Mouse (Mus musculus) adrenal gland, adult (tissue): ENCODE results near the gene Ssbp4.
A peak's percentile ranks its signal among the peaks of the same experiment; 100 is the strongest.

Source experiments
- DNase-seq, 2 experiments: peaks; one replicate each; pipeline ENCODE4 v3.0.0; 2022 to 2023; ENCODE audit warnings: low spot score in 1 of 2; ENCODE audit not compliant: inconsistent age in 2 of 2

Ssbp4 gene

DNA sequence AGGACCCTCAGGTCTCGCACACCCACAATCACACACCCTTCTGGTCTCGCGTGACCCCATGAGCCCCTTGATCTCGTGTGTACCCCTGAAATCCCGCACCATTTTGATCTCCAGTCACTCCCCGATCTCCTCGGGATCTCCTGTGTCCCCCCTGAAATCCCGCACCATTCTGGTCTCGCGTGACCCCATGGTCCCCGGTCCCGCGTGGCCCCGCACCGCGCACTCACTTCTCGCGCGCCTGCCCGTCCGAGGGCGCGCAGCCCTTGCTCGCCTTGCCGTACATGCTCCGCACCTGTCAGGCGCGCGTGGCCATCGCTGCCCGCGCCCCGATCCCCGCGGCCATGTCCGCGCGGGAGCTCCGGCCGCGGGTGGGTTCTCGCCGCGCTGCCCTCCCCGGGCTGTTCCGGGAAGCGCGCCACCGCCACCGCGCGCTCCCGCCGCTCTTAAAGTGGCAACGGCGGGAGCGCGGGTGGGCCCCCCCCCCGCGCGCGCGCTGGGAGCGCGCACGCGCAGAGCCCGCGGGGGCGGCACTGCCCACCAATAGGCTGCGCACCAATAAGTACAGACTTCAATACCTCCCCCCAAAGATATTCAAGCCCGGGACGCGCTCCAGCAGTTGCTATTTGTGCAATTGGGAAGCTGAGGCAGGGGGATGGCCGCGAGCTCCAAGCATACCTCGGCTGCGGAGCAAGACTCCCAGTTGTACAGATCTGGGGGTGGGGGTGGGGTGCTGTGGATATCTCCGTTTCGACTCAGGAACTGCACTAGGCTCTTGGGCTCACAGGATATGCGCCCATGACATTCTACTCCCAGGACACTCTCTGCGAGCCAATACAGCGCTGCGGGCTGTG lies 549 bp downstream of the Ssbp4 start:
- peak; percentile 63 to 85 for DNase-seq

DNA sequence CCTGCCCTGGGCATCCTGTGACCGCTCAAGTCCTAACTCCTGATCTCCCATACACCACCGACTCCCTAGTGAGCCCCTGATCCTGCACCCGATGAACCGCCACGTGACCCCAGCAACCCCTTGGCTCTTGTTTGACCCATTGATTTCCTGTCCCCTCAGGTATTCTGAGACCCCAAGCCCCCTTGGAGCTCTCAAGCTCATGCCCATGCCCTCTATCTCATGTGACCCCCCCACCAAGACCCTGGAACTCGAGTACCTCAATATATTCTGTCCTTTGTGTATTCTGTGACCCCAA lies 1.1 kb downstream of the Ssbp4 start:
- DNase-seq: peak; percentile 60 to 78

DNA sequence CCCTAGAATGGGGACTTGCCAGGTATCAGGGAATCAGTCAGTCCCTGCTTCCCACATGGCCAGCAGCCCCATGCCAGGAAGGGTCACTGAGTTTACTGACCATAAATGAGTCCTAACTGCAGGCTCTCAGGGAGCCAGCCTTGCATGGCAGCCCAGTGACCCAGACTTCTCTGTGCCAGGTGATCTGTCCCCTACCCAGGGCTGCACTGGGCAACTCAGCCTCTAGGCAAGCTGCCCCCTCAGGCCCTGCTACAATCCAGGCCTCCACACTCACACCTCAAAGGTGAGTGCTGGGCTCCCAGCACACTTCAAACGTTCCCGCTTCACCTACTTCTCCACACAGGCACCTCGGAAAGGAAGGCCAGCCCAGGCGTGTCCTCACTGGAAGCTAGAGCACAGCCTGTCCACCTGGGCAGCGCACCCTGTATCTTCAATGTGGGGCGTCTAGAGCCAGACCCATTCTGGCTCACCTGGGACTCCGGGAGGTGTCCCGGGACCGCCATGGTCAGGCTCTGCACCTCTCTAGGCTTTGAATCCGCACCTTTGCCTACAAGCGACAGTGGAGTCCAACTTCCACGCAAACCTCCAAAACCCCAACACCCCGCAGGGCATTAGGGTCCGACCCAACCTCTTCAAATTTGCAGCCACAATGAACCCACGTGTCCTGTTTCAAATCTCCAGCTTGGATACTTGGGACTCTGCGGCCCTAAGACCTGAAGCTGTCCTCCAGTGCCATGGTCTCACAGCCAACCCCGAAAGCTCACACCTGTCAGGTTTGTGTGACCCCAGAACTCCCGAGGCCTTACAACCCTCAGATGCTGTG lies 1.7 kb downstream of the Ssbp4 start:
- DNase-seq: peak; percentile 37 to 58

DNA sequence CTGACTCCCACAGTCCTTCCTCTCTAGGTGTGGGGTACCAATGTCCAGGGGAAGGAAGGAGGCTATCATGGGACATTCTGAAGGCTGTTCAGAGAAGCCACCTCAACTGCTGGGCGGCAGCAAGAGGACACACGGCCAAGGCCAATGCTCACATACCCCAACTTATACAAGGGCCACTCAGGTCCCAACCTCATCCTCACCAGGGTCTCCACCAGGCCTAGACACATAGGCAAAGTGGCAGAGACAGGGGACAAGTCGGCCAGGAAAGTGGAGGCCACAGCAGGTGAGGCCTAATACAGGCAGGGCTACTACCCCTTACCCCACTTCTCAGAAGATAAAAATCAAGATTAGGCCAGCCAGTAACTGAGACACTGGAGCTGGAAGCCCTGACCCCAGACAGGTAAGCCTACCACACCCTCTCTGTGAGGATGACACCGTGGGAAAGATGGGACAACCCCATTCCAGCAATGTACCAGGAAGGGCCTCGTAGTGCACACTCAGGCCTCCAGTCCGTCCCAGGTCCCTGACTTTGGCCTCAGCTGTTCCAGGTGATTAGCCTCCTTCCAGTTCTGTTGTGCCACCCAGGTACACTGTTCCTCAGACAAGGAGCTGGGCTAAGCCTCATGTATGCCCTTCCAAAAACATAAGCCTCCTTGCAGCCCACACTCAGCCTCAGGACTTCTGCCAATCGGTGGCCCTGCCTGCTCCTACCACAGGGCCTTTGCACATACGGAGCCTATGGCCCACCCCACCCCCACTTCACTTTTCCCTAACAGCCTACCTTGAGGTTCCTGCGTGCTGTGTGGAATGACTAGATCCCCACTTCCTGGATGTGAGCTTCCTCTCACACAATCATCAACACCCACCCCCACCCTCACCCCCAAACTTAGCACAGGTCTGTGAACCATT lies 2.5 kb downstream of the Ssbp4 start:
- DNase-seq: no peak

DNA sequence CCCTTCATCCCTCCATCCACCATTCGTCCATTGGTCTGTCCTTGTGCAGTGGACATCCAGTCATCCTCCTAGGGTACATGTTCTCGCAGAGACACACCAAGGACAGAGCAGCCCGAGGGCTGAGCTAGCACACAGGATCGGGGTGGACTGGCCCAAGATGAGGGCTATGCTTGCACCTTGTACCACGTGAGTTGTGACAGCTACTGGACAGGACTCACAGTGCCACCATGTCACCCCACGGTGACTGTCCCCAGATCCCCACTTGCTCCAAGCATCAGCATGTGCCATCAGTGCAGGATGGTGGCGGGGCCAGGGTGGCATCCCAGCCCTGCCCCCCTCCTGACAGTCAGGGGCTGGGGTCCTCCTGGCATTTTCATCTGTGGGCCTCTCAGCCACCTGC lies 4.1 kb downstream of the Ssbp4 start:
- peak in 1 of 2 experiments; percentile 40 for DNase-seq

DNA sequence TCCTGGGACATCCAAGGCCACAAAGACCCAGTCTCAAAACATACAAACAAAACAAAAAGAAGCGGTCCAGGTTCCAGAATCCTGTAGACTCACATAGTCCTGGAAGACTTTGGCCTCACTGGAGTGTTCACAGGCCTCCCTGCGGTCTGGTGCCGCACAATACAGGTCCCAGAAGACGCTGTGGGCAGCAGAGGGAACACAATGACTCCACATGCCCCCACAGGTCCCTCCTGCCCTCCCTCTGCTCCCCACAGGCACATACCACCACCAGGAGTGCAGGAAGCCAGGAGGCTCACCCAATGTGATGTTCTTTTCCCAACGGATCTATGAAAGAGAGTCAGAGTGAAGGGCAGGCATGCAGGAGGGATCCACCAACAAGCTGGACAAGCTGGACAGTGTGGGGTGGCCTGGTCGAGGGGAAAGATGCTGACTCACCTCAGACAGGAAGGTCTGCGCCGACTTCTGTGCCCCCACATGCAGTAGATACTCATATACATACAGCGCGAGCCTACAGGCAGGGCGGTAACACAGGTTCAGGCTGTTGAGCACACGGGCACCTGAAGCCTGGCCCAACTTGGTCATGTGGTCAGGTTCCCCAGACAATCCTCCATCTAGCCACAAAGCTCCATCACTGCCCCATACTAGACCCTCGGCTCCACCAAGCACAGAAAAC lies 6.4 kb downstream of the Ssbp4 start:
- no peak for DNase-seq

DNA sequence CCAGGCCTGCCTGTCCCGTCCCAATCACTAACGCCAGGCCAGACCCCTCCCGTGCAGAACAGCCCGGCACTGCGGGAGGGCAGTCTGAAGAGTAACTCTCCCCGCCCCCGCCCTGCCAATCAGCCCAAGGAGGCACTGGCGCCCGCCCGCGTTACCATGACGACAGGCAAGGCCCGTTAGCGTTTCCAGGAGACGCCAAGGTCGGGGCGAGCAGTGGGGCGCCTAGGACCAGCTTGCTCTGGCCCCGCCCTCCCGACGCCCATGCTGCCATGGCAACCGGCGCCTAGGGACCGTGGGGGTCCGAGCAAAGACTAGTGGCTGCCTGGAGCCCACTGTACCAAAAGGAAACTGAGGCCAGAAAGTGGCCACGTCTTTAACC lies 7.4 kb downstream of the Ssbp4 start:
- DNase-seq: peak; percentile 93 to 96

DNA sequence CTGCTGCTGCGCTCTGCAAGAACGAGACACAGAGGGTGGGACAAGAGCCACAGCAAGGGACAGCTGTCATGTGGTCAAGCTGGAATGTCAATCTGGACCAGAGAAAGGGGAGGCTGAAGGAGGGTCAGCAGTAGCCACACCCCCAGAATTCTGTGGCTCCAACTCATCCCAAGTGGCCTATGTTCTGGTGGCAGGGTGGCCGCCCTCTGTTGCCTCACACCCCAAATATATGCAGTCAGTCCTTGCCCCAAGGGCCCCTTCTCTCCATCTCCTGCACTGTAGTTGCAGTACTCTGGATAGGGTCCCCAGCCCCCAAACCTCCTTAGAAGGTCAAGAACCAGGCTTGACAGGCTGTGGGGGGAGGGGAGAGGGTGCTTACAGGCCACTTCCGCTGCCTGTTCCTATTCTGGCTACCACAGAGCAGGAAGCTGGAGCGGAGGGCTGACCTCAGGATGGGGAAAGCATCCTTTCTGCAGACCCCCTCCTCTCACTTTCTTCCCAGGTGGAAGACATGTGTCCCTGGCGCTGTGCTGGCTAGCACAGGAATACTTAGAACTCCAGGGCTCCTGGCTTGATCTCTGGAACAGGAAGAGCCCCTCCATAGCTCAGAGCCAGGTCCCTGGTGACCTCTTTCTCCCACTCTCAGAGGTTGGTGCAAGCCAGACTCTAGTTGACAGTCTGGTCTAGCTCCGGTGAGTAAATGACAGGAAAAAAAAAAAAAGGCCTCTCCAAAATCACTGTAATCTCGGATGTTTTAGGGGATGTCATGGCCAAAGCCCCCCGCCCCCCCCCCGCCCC lies 8.0 kb downstream of the Ssbp4 start:
- peak; percentile 62 to 73 for DNase-seq

DNA sequence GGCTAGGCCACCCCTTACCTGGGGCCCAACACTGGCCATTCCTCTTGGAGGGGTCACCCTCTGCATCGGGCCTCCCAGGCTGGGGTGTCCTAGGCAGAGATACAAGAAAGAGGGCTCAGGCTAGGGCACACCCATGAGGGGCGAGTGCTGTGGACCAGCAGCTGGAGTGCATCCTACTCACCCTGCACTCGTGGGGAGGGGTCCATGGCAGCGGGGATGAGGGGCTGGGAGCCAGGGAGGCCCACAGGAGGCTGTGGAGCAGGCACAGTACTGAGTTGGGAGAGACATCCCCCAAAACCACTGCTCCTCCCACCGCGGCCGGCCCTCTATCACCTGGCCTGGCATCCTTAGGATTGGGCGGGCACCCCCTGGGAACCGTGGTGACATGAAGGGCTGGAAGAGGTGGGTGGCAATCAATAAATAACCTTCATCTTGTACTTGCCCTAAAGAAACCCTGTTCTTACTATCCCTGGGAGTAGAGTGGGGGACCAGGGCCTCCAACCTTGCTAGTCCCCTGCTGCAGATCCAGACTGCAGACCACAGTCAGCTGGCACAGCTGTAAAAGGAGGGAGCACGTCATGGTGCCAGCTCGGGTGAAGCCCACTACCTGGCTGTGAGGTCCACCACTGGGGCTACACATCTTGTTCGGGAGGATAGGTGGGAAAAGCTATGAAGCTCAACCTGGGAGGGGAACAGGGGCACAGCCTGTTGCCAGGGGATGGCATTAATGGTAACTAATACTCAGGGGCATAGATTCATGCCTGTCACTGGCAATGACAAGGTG lies 9.0 kb downstream of the Ssbp4 start:
- no peak for DNase-seq

DNA sequence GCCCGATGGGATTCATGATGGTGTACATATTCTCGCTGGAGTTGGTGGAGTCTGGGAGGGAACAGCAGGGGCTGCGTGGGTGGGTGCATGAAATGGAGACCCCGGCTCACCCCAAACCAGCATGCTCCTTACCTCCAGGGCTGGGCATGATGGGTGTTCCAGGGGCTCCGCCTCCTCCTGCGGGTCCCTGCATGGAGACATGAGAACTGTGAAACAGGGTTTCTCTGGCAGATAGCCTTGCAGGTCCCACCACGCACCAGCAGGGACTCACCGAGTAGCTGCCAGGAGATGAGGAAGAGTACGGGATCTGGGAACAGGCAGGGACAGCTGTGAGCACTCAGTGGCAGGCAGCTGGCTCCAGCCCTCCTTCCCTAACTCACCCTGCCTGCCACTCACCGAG lies 9.9 kb downstream of the Ssbp4 start:
- no peak for DNase-seq

DNA sequence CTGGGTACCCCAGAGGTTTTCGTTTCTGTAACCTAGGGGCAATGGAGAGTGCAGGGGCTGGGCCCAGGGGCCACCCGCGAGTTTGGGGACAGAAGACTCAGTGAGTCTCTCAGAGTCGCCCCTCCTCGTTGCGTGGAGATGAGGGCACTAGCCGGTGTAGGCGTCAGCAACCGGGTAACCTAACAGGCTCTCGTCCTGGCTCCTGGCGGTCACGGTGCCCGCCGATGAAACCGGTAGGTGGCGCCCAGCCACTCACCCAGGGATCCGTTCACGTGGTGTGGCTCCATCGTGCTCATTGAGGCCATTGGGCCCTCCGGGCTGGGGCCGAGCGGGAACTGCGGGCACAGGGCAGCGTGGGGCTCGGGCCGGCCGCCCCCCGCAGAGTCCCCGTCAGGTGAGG lies 10.4 kb downstream of the Ssbp4 start:
- DNase-seq: peak; percentile 90 to 96

DNA sequence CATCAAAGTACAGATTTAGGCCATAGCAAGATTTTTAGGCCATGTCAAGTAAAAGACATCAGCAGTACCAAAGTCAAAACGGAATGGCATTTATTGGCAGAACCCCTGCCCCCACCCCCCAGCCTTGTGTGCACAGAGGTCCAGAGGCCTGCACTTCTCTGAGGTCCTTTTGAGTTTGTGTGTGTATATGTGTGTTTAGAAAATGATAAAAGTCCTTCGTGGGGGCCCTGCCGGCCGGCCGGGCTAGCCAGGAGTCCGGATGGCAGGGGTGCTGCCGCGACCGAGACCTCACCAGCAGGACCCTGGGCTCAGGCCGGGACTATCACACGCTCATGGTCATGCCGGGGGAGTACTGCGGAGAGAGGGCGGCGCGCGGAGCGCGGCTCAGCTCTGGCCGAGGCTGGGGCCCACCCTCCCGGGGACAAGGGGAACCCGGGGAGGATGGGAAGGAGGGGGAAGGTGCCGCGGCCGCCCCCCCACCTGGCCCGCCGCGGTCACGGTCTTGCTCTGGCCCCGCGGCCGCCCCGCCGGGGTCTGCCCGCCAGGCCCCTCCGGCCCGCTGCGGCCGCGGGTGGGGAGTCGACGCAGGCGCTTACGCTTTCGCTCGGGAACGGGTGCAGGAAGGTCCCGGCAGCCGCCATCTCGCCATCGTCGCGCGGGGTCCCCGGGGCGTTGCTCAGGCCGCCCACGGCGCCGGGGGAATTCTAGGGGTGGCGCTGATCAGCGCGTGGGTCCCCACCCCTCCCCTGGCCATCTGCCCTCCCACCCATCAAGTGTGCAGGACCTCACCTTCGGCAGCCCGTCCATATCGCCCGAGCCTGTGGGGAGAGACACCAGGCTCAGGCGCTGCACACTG lies 11.0 kb downstream of the Ssbp4 start:
- peak; percentile 61 to 66 for DNase-seq

DNA sequence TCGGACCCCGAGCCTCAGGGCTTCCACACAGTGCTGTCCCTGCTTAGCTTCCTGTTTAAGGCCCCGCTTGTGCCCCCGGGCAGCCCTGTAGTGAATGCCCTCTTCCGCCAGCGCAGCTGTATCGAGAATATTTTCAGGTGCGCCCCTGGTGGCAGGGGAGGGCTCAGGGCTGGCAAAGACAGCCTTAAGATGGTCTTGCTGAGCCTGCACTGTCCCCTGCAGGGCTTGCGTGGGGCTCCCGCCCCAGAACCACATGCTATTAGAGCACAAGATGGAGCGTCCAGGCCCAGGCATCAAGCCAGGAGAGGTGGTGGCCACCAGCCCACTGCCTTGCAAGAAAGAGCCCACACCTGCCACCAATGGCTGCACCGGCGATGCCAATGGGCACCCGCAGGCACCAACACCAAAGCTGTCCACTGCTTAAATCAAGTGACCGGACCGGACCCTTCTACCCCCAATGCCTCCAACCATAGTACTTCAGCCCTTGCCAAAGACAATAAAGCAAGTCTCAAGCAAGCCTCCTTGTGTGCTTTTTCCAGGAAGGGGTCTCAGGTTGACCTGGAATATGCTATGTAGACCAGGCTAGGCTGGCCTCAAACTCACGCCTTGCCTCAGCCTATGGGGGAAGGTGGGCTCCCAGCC lies 11.8 kb downstream of the Ssbp4 start:
- peak in 1 of 2 experiments; percentile 47 for DNase-seq

DNA sequence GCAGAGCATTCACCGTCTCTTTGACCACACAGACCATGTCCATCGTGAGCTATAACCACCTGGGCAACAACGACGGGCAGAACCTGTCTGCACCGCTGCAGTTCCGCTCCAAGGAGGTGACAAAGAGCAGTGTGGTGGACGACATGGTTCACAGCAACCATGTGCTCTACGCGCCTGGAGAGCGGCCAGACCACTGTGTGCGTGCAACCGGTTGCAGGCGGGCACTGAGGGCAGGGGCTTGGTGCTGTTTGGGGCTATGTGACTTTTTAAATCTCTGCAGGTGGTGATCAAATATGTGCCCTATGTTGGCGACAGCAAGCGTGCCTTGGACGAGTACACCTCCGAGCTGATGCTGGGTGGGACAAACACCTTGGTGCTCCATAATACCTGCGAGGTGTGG lies 12.5 kb downstream of the Ssbp4 start:
- no peak for DNase-seq

DNA sequence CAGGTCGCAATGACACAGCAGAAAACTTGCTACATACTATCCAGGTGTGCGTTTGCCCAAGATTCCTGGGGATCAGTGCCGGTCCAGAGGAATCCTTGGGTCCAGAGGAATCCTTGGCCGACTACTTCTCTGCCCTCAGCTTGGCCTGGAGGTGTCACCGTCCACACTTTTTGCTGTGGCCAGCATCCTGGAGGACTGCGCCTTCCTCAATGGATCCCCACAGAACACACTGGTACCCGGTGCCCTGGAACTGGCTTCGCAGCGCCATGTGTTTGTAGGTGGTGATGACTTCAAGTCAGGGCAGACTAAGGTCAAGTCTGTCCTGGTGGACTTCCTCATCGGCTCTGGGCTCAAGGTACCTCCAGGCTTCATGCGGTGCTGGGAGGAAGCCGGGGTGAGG lies 12.9 kb downstream of the Ssbp4 start:
- DNase-seq: no peak

DNA sequence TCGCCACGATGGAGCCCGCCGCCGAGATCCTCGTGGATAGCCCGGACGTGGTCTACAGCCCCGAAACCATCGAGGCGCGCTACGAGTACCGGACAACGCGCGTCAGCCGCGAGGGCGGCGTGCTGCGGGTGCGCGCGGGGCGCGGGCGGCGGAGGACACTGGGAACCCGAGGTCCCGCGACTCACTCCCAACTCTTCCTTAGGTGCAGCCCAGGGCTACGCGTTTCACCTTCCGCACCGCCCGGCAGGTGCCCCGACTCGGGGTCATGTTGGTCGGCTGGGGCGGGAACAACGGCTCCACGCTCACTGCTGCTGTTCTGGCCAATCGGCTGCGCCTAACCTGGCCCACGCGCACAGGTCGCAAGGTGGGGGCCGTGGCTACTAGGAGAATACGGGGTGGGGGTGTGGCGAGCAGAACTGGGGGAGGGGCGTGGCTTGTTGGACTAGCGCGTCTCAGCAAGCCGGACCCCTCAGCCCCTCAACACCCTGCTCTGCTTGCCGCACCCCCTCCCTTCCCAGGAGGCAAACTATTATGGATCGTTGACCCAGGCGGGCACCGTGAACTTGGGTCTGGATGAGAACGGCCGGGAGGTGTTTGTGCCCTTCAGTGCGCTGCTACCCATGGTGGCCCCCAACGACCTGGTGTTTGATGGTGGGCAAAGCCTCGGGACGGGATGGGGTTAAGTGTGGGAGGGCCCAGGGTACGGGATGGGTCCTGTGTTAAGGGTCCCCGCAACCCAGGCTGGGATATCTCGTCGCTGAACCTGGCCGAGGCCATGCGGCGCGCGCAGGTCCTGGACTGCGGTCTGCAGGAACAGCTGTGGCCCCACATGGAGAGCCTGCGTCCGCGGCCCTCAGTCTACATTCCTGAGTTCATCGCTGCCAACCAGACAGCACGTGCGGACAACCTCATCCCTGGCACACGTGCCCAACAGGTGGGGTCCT lies 13.8 kb downstream of the Ssbp4 start:
- peak; percentile 61 to 77 for DNase-seq
